In genomic region chr8:125870821-125871321, GRCm38 (mm10) we compare ENCODE assay signal across 8 mouse cellular contexts. TPM values are rescaled to one million over a fixed set of nuclear protein-coding genes. Genes with fewer than 3 reads are reported as not detected.
DNase-seq lines count a peak whose midpoint lies in the region; ATAC-seq and TF ChIP-seq lines count a peak whose summit lies in the region.

No protein-coding gene starts in this region.

- H3K27ac ChIP-seq in gastrocnemius, adult 2 months: no peak overlapping the region
- H3K27ac ChIP-seq in hindbrain, embryonic 15.5 days (replicated peaks): 0 out of 2 replicates have a peak overlapping the region, but pooled peaks have one; percentile 10

- intact Hi-C loops in gastrocnemius, adult 2 months (cut with DNase I): loop anchor here (2.0 to 10.0 kb wide), 5 partner anchors 296 to 742 kb away; no protein-coding TSS in a partner anchor

- no peaks in the 10 kb centered on the region; the same call in 1 of the 2 replicates for H3K36me3 ChIP-seq in hindbrain, embryonic 15.5 days

- 3% methylated on average over 7 of the region's 7 CpGs for WGBS in hindbrain, embryonic 15.5 days

- no peak overlapping the region for H3K9ac ChIP-seq in hindbrain, embryonic 15.5 days

- no peak overlapping the region; the same call in 1 of the 2 replicates for H3K4me2 ChIP-seq in hindbrain, embryonic 15.5 days

- H3K4me1 ChIP-seq in hindbrain, embryonic 15.5 days (replicated peaks): peaks cover 12% of the 10 kb centered on the region

- ATAC-seq in hindbrain, embryonic 15.5 days (ENCODE audit: low FRiP score, low read depth): peak; percentile 84
- no peak for ATAC-seq in monocyte, adult 5-6 weeks (replicated peaks; ENCODE audit: insufficient number of reproducible peaks, low FRiP score, low TSS enrichment, poor library complexity, severe bottlenecking)

- no peak overlapping the region for H3K4me3 ChIP-seq in gastrocnemius, adult 2 months
- no peak overlapping the region for H3K4me3 ChIP-seq in hindbrain, embryonic 15.5 days

- TF ChIP-seq CTCF in gastrocnemius, adult 2 months (IDR thresholded peaks at IDR 0.05): peak; percentile 99

- DNase-seq in adrenal gland, adult (ENCODE audit: inconsistent age in 2 of 2, low spot score in 1 of 2): peak; percentile 67 to 89
- DNase-seq in cerebellum, postnatal 4 days (ENCODE audit: low spot score in 2 of 2): peak; percentile 68 to 80
- DNase-seq in gastrocnemius, adult 2 months: peak; percentile 70
- peak; percentile 67 to 72 for DNase-seq in layer of hippocampus, postnatal 36 days
- peak; percentile 73 to 83 for DNase-seq in lung, postnatal 4 days
- DNase-seq in right cerebral cortex, postnatal 10 days (ENCODE audit: low spot score in 2 of 2): peak; percentile 70 to 79

- H3K27me3 ChIP-seq in hindbrain, embryonic 15.5 days: no peaks in the 10 kb centered on the region; the same call in 1 of the 2 replicates

- H3K9me3 ChIP-seq in hindbrain, embryonic 15.5 days: no peaks in the 10 kb centered on the region

RNA-seq across cellular contexts. Expression of gene Pcnx2, which starts 27.2 kb away (rescaled TPM):
- under 1 TPM; 0.20 to 0.39 TPM for total RNA-seq in gastrocnemius, adult 2 months (2021)
- 4.5 and 5.2 TPM in 2 replicates for polyA plus RNA-seq in hindbrain, embryonic 15.5 days (2015; fragmentation: Nextera tagmentation; extraction: Ambion mirVana)
- total RNA-seq in layer of hippocampus, postnatal 36 days (2021): 10 to 100 TPM; 60.1 to 64.6 TPM
- not detected in 3 replicates for total RNA-seq in monocyte, adult 5-6 weeks (2017)

RNA-seq across cellular contexts. Expression of gene Map3k21, which starts 39.4 kb away (rescaled TPM):
- under 1 TPM in 1 of 2 experiments, not detected in 1; 0.05 TPM for total RNA-seq in gastrocnemius, adult 2 months (2021)
- polyA plus RNA-seq in hindbrain, embryonic 15.5 days (2015; fragmentation: Nextera tagmentation; extraction: Ambion mirVana): 0.65 and 0.75 TPM in 2 replicates
- 1 to 10 TPM in 1 of 2 experiments, under 1 TPM in 1; 0.91 to 1.3 TPM for total RNA-seq in layer of hippocampus, postnatal 36 days (2021)
- total RNA-seq in monocyte, adult 5-6 weeks (2017): not detected in 3 replicates

Comparison
In these comparisons a context has a peak if more than half of its experiments do, and no peak if none do; other contexts are left out.
1. RNA of gene Pcnx2, which starts 27.2 kb away (total RNA-seq): 60.1 to 64.6 TPM in layer of hippocampus, postnatal 36 days; 0.20 to 0.39 TPM in gastrocnemius, adult 2 months and not detected in monocyte, adult 5-6 weeks; every median in the first group is over 10 times any median in the second.
2. Peak in every context shown above with its lines, with median percentiles within 50 percentile points of each other: DNase-seq.